Mouse (Mus musculus): ENCODE measurements at regions not wholly inside any gene's neighbourhood (a gene's known extent, or its start where the extent isn't known, plus 50 kb on each side); places are given as distances from the start of the nearest gene placed in this dataset.

DNA sequence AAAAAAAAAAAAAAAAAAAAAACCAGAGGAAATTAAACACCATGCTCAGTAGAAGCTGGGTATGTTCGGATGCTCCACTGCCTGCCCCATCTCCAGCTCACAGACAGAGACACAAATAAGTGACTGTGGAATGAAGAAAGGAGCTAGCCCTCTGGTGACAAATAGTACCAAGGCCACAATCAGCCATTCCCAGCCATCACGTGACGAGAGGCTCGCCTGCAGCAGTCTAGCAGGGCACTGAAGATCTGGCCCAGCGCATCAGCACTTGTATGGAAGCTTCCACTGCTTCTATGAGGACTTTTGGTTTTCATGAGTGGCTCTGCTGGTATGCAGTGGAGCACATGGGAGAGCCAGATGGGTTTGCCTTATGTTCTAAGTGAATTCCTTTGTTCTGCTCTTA, 68.6 kb upstream of the Rgma start:
- no peak for ATAC-seq (ENCODE audit: poor library complexity, severe bottlenecking)

DNA sequence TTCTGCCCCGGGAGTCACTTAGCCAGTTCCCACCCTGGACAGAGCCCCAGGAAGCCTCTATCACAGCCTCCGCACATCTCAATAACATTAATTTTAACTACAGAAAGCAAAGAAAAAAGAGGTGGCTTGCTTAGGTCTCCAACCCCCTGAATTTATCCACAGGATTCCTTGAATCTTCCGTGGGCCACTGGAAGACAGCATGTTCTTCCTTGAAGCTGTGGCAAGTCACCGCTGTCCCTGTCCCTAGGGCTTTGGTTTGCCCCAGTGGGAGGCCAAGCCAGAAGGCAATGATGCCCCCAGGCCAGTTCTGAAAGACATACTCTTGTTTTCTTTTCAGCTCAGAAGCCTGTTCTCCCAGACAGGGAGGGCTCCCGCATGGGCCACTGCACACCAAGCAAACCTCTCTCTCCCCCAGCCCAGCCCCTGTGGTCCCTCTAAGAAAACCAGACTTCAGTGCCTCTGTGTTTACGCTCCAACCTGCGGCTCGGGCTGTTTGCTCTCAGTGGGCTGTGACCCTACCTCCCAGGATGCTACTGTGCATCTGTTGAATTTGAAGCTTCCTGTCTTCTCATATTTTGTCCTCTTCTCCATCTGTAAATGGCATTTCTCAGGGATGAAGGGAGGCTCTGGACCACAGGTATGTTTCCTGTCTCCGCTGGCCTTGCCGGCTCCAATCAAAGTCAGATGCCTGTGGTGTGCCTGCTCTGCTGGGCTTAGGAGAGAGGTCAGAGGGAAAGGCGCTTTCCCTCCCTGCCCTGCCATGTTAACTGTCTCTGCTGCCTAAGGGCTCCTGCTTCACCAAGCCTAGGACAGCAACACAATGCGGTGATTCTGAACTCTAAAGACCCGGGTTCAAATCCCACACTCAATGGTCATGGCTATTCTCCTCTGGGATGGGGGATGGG, 67.5 kb upstream of the Rgma start:
- no peak for ATAC-seq (ENCODE audit: poor library complexity, severe bottlenecking)

DNA sequence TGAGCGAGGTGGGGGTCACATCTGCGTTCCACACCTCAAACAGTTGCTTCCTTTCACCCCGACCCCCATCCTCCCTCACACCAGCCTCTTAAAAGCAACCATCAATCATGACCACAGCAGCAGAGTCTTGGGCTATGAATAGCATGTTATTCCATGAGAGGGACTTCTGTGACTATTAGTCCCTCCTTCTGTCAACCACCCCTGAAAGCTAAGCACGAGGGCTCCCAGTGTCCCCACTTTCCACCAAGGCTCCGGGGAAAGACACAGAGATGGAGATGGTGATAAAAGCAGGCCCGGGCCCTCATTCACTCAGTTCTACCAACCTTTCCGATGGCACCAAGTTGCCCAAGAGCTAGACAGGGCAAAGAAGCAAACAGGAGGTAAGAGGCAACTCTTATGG, 66.3 kb upstream of the Rgma start:
- no peak for ATAC-seq (ENCODE audit: poor library complexity, severe bottlenecking)

DNA sequence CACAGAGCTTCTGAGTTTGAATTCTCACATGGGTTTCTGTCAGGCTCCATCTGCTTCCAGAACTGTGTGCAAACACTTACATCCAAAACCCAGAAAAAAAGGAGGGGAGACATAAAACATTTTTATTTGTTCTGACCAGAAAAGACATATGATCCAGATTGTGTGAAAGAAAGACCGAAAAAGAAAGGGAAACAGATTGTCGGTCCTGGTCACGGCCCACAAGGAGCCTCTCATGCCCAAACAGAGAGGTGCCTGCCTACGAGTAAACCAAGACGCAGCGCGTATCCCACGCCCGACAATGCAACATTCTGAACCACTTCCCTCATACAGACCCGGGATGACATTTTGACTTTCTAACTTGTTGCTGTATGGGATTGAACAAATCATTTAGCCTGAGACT, 65.3 kb upstream of the Rgma start:
- ATAC-seq (ENCODE audit: poor library complexity, severe bottlenecking), result no peak

DNA sequence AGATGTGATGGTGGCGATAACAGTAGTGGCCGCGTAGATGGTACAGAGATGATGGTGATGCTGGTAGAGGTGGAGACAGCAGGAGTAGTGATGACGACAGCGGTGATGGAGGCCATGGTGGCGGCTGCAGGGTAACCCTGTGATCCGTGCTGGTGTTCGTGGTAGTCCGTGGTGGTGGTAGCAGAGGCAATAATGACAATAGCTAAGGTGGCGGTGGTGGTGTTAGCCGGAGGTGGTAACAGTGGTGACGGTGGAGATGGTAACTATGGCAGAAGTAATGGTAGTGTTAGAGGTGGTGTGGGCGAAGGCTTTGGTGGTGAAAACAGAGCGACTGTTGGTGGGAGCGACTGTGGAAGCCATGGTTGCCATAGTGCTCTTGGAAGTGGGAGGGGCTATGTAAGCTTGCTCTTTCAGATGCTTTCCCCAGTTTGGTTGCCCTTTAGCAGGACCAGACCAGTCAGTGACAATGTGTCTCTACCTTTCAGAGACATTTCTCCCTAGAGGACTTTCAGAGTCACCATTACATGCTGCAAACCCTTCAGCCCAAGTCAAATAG, 64.7 kb upstream of the Rgma start:
- no peak for ATAC-seq (ENCODE audit: poor library complexity, severe bottlenecking)

DNA sequence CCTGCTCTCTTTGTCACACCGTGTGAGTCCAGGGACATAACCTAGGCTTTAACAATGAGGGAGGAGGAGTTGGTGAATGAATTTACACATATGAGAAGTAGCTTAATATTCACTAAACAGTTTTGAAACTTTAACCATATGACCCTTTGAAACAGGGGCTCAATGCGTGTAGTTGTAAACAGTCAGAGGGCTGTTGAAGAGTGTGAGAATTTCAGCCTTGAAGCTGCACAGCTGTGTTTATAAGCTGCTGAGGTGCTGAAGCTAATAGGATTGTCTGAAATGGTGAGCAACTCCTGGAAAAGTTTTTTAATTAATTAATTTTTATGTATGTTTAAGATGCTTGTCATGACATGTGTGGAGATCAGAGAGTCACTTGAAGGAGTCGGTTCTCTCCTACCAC, 59.8 kb upstream of the Rgma start:
- no peak for ATAC-seq (ENCODE audit: poor library complexity, severe bottlenecking)

DNA sequence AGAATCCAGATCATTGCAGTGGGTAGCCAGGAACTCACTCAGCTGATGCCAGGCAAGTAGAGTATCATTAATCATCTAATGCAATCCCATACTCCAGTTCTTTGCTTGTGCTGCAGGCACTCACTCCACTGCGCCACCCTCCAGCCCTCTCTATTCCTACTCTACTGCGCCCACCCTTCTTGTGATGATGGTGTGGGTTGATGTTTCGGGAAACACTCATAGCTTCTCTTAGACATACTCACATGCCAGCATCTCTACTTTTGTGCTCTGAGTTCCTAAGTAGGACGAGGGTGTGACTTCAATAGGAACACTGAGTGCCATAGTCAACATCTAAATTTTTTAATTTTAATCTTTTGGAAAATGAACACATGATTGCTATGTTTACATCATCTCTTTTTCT, 57.7 kb upstream of the Rgma start:
- no peak for ATAC-seq (ENCODE audit: poor library complexity, severe bottlenecking)

DNA sequence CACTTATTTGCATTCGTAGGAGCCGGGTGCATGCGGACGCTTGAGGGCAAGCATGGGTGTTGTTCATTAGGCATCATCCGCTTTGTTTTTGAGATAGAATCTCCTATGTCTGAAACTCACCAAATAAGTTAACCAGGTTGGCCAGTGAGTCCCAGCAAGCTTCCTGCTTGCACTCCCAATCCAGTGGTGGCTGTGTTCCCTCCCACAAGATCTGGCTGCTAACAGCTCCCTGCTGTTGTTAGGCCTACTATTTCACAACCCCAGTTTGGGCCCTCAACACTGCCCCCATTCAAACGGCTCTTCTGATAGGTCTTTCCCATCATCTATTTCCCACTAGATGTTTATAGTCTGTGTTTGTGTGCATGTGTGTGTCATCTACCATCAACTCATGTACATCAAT, 56.3 kb upstream of the Rgma start:
- ATAC-seq (ENCODE audit: poor library complexity, severe bottlenecking), result no peak

DNA sequence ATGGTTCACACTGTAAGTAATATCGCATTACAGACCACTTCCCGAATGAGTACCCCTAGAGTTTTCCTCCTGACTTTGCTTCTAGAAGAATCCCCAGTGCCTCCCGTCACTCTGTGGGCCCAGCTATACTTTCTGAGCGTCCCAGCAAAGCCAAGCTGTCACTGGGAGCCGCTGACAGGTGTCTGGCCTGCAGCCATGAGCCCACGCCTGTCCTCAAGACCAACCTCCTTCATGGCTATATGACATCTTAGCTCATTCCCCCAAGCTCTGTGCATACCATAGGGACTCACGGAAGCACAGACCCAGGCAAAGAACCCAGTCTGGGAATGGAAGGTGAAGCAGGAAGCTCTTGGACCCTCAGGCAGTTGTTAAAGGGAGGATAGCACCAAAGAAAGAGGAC, 55.3 kb upstream of the Rgma start:
- no peak for ATAC-seq (ENCODE audit: poor library complexity, severe bottlenecking)

DNA sequence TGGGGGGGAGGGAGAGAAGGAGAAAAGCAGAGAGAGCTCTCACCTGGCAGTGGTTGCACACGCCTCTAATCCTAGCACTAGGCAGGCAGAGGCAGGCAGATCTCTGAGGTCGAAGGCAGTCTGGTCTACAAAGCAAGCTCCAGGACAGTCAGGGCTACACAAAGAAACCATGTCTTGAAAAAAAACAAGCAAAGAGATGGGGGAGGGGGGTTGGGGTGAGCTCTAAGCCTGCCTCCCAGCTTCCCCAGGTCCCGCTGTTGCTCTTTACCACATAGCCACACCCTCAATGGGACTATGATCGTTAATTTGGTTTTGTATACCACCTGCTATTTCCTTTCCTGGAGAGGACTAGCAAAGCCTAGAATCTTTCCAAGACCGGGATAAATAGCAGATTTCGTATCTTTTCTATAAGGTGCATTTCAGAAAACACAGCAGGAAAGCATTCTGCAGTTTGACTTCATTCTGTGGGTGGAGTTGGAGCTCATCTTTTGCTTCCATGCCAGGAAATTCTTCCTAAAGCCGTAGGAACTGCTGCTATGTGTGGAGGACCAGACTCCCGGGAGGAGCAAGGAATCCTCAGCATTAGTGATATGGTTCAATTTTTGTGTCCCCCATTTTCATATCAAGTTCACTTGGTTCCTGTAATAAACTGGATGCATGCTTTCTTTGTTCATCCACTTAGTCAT, 52.7 kb upstream of the Rgma start:
- ATAC-seq (ENCODE audit: poor library complexity, severe bottlenecking), result no peak

DNA sequence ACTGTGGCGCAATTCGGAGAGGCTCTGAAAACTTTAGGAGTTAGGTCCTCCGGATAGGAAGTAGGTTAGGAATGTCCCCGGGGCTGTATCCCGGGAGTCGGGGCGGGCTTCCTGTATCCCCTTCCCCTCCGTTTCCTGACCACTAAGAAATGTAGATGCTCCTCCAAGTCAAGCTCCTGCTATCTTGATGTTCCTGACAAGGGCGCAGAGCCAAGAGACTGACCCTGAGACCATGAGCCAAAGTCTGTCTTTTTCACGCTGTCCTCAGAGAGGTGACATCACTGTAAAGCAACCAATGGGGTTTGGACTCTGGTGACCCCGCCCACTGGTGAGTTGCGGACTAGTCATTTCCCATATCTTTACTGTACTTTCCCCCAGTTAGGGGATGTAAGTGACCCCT, 51.8 kb upstream of the Rgma start:
- no peak for ATAC-seq (ENCODE audit: poor library complexity, severe bottlenecking)

DNA sequence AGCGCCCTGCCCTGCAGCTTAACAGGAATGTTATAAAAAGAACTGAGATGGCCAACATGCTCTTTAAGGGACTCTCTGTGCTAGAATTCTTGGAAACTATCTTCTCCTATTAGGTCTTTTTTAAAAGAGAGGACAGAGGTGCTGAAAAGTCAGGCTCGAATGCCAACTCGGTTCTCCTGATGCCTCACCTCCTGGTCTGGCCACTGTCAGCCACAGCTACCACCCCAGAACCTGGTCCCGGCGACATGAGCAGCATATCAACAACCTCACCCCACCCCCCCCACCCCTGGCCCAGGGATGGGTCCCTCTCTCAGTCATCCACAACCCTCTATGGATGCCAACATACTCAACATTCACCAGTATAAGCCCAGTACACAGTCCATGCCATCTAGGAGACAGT, 49.8 kb upstream of the Rgma start:
- ATAC-seq (ENCODE audit: poor library complexity, severe bottlenecking), result no peak

Data from megakaryocyte, adult 5-6 weeks (primary cell).